Mouse (Mus musculus): ENCODE measurements around the gene Irf2bpl.

GRCm38 (mm10) chr12:86903828-86904806 is 19.5 kb upstream of the Irf2bpl start:
- no peak for TF ChIP-seq GATA1 (IDR thresholded peaks at IDR 0.05; ENCODE audit: borderline replicate concordance, low read length)
- no peak for TF ChIP-seq CTCF (IDR thresholded peaks at IDR 0.05; ENCODE audit: low read depth, low read length)
- no peak for TF ChIP-seq POLR2AphosphoS5 (IDR thresholded peaks at IDR 0.05; ENCODE audit: insufficient replicate concordance, low read depth, low read length)

All from G1E (cell line).